Mouse (Mus musculus) layer of hippocampus, postnatal 10 days (tissue): ENCODE measurements around the gene Hey2. TPM values are rescaled to one million over a fixed set of nuclear protein-coding genes. Genes with fewer than 3 reads are reported as not detected.

ENCODE experiments used
- DNase-seq, 2 experiments: peaks; one replicate each; pipeline ENCODE4 v3.0.0; 2021; ENCODE audit warnings: low spot score in 2 of 2
- long read RNA-seq: library from polyadenylated mRNA; stranded (forward); transcript quantifications from one replicate; pipeline ENCODE4 v2.0.0, GENCODE M21; 2023
- total RNA-seq, 2 experiments: library from RNA; stranded (reverse); gene quantifications; 2 replicates each; pipeline ENCODE4 v1.2.3; 2021

Gene Hey2
- total RNA-seq: 1 to 10 TPM; 3.5 to 4.9 TPM
- long read RNA-seq, partial matches to known transcripts: 1 of 1 reads
- long read RNA-seq, other reads (novel, unspliced or antisense): 0 of 1 reads

- peak; percentile 98 to 99 for DNase-seq
Observed at GRCm38 (mm10) chr10:30842643-30843437, at the start of gene Hey2. TSS of gene Hey2 (minus strand) at chr10:30842801.

GRCm38 (mm10) chr10:30883085-30883760 lies 40.6 kb upstream of the Hey2 start:
- DNase-seq: no peak

GRCm38 (mm10) chr10:30881109-30881508 lies 38.5 kb upstream of the Hey2 start:
- DNase-seq: no peak

GRCm38 (mm10) chr10:30845101-30845825 lies 2.7 kb upstream of the Hey2 start:
- no peak for DNase-seq

- DNase-seq: peak in 1 of 2 experiments; percentile 20
Observed at GRCm38 (mm10) chr10:30844191-30845010, 1.8 kb upstream of the Hey2 start.

GRCm38 (mm10) chr10:30843438-30844190 lies 1.0 kb upstream of the Hey2 start:
- peak in 1 of 2 experiments; percentile 29 for DNase-seq

- DNase-seq: no peak
Observed at GRCm38 (mm10) chr10:30842228-30842627, 373 bp downstream of the Hey2 start.

GRCm38 (mm10) chr10:30840824-30841223 lies 1.8 kb downstream of the Hey2 start:
- DNase-seq: no peak

GRCm38 (mm10) chr10:30838188-30838587 lies 4.4 kb downstream of the Hey2 start:
- no peak for DNase-seq

- peak in 1 of 2 experiments; percentile 39 for DNase-seq
Observed at GRCm38 (mm10) chr10:30825049-30825448, 17.6 kb downstream of the Hey2 start.

- DNase-seq: peak; percentile 82 to 85
Observed at GRCm38 (mm10) chr10:30810967-30811293, 31.7 kb downstream of the Hey2 start.

GRCm38 (mm10) chr10:30810247-30810966 lies 32.2 kb downstream of the Hey2 start:
- DNase-seq: no peak

- no peak for DNase-seq
Observed at GRCm38 (mm10) chr10:30803587-30804253, 38.9 kb downstream of the Hey2 start.

GRCm38 (mm10) chr10:30802681-30803586 lies 39.7 kb downstream of the Hey2 start, which contains the start of gene Ncoa7:
TSS of gene Ncoa7 (minus strand) at chr10:30803326.
- DNase-seq: peak; percentile 76 to 82

GRCm38 (mm10) chr10:30802033-30802432 lies 40.6 kb downstream of the Hey2 start:
- DNase-seq: no peak

GRCm38 (mm10) chr10:30799713-30800450 lies 42.7 kb downstream of the Hey2 start:
- DNase-seq: no peak
